Mouse (Mus musculus): ENCODE measurements around the gene Tarsl2. TPM values are rescaled to one million over a fixed set of nuclear protein-coding genes. Genes with fewer than 3 reads are reported as not detected.

Gene Tarsl2
- total RNA-seq, 2 experiments from 2014 or later: 25.1 to 32.1 TPM

- DNase-seq: no peak
Measured at GRCm38 (mm10) chr7:65657490-65658120, 12.9 kb downstream of the Tarsl2 start.

- DNase-seq: no peak
Measured at GRCm38 (mm10) chr7:65663225-65663790, 18.6 kb downstream of the Tarsl2 start.

DNA sequence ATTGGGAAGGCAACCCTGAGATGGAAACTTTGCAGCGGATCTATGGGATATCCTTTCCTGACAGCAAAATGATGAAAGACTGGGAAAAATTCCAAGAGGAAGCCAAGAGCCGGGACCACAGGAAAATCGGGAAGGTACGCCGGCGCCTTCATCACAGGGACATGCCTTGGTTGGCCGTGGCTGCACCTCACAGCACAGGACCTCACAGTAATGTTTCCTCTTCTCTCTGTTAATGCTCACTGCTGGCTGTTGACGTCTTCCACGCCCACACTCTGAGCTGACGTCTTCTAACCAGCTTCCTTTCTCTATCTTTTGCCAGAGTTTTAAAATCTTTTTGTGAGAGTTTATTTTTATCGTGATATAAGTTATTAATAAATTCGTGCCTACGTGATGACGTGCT, 19.2 kb downstream of the Tarsl2 start:
- no peak for DNase-seq

DNA sequence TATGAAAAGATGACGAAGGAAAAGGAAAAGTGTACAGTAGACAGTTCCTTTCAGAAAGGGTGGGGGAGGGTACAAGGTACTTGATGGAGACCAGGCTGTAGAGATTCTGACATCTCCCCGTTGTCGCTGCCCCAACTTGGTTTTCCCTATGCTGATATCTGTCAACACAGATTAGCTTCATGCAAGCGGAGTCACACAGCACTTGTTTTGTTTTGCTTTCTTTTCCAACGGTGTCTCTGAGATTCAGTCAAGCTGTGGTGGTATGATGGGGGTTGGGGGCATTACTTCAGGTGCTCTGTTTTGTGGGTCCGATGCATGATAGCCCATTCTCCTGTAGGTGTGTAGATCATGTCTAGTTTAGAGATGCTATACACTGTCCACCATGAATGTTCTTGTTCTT, 22.8 kb downstream of the Tarsl2 start:
- no peak for DNase-seq

DNA sequence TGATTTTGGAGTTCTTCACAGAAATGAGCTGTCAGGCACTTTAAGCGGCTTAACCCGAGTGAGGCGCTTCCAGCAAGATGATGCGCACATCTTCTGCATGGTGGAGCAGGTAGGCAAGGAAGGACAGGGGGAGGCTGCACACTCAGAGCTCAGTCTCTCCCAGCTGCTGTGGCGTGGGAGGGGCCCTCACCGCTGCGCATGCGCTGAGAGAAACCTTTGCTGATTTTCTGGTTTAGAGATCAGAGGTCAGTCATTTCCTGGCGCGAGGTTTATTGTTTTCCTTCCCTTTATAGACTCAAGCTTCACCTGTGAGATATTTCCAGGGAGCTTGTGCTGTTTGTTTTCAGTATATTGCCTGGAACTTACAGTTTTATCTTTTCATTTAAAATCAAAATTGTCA, 33.4 kb downstream of the Tarsl2 start:
- DNase-seq: no peak

DNA sequence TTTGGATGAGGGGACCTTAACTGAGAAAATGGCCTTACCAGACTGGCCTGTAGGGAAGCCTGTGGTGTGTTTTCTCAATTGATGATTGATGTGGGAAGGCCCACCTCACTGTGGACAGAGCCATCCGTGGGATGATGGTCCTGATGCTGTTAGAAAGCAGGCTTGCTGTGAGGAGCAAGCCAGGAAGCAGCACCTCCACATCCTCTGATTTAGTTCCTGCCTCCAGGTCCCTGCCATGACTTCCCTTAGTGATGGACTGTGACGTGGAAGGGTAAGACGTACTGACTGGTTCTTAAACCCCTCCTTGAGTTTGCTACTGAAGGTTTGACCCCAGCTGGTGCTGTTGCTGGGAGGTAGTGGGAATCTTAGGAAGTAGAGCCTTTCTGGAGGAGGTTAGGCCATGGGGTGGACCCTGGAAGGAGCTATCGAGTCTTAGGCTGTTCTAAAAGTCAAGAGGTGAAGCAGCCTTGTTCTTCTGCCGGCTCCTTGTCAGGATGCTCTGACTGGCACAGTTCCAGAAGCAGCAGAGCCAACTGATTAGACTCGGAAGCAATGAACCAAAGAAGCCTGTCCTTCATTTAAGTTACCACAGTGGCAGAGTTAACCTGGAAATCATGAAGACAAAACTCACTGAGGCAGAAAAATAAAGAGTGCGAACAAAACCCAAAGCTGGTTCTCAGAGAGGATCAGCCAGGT, 34.4 kb downstream of the Tarsl2 start:
- no peak for DNase-seq

- DNase-seq: no peak
Measured at GRCm38 (mm10) chr7:65681166-65681565, 36.5 kb downstream of the Tarsl2 start.

- DNase-seq: no peak
Measured at GRCm38 (mm10) chr7:65684256-65684835, 39.6 kb downstream of the Tarsl2 start.

DNA sequence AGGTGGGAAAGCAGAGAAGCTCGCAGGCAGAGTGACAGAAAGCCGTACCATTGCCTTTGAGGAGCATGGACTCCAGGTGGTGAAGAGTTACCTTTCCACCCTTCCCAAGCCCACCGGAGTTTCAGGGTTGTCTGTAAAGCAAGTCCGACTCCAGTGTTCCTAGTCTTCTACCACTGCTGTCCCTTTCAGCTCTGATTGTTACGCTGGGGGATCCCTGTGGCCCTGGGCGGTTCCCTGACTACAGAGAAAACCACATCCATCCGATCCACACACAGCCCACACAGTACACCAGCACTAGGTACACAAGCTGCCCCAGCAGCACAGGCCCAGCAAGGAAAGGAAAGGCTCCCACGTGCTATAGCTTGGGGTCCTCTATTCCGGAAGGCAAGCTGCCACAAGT, 42.0 kb downstream of the Tarsl2 start:
- DNase-seq: no peak

DNA sequence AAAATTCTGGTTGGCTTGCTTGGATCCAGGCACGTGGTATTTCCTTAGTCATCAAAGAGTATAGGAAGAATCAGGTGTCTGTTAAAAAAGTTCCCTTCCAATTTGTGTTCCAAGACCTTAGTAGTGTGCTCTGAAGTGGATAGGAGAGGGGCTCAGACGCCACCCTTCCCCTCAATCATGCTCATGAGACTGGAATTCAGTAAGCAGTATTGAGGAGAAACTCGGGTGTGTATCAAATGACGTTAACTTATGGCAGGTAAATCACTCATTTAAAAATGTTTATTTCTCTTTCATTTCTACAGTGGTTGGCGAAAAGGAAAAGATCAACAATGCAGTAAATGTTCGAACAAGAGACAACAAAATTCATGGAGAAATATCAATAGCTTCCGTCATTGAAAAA, 46.2 kb downstream of the Tarsl2 start, which contains the start of gene Tm2d3:
Gene Tm2d3, plus strand, starts transcription at position 301 of the 400 bp plus-strand sequence.
- no peak for DNase-seq

GRCm38 (mm10) chr7:65691929-65692605, 47.4 kb downstream of the Tarsl2 start:
- DNase-seq: no peak

DNA sequence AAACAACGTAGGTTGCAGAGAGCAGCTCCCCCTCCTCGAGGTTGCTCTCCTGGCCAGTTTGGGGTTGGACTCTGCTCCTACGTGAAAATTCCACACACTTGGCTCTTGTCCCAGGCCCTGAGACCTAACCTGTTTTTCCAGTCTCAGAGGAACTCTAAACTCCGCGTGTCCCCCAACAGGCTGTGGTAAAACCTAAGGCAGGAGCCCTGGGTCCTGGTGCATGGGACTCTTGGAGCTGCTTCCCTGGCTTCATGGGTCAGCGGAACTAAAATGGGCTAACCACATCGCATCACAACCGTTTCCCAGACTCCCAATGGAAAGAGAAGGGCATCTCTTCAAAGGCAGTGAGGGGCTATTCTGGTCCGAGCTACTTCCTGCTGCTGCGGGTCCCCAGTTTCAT, 48.2 kb downstream of the Tarsl2 start:
- no peak for DNase-seq

DNA sequence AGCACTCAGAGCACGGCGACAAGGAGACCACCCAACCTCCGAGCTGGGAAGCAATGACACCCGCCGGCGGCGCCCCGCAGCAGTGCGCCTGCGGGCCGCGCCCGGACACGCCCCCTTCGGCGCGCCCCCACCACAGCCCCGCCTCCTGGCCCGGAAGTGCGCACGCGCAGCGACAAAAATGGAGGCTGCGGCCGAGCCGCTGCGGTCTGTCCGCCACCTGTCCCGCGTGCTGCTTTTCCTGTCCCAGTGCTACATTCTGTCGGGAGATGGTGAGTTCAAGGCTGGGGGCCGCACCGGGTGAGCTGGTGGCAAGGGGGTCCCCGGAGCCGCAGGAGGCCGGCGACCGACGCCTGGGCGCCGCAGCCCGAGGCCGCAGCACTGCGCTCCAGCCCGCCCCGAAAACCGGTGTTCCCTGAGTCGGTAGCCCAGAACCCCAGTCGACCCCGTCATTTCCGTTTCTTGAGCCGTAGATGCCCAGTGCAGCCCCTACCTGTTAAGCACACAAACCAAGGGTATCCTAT, 48.7 kb downstream of the Tarsl2 start:
- DNase-seq: peak; percentile 93

DNA sequence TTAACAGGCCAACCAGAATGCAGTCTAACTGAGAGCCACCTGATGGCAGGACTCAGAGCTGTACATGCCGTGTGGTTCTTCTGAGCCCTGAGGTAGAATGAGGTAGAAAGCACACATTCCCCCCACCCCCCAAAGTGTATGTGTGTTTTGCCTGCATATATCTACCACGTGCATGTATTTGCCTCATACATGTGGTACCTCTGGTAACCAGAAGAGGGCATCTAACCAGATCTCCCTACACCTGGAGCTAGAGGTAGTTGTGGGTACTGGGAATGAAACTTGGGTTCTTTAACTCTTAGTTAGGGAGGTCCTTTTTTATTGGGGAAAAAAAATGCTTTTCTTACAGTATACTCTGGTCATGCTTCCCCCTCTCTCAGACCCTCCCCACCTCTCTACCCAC, 51.8 kb downstream of the Tarsl2 start:
- no peak for DNase-seq

DNA sequence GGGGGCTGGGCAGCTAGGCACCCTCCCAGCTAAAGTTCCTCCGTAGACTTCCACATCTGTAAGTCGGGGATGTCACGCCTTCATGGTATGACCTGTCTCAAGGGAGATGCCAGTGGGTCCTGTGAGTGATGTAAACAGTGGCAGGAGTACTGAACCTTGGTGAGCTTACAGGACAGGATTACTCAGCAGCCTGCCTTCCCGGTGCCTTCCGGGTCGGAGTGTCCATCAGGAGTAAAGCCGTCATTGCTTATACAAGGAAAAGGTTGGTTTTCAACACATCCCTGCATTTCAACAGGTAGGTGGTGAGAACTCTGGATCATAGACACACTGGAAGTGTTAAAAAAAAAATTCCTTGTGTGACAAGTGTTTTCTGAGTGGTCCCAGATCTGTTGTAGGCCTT, 57.4 kb downstream of the Tarsl2 start:
- no peak for DNase-seq

DNA sequence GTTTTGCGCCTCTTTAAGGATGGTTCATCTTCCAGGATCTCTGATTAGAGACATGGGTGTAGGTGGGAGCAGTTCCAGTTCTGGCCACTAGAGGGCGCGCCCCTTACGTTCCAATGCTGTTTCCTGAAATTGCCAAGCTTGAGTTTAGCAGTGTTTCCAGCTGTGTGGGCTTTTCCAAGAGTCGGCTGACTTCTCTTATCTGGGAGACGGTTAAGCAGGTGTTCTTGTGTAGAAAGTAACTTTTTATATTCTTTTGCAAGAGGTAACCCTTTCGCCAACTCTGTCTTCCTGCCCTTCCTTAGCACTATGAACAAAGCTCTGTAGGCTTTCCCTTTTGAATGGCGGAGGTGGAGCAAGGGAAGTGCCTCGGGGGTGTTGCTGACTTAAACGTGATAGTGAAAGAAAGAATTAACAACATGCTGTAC, 60.1 kb downstream of the Tarsl2 start:
- peak; percentile 90 for DNase-seq

DNA sequence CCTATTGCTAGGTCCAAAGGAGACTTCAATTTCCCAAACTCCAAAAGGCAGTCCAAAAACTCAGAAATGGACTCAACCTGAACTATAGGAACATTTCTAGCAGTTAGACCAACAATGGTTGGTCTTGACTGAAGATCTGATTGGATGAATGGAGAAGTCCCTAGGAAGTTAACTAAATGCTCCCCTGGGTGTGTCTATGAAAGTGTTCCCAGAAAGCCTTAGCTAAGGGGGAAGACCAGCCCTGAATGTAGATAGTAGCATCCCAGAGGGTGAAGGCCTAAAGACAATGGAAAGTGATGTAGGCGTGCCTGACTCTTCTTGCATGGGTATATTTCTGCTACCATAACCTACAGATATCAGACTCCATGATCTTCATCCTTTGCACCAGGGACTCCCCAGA, 63.8 kb downstream of the Tarsl2 start:
- no peak for DNase-seq

DNA sequence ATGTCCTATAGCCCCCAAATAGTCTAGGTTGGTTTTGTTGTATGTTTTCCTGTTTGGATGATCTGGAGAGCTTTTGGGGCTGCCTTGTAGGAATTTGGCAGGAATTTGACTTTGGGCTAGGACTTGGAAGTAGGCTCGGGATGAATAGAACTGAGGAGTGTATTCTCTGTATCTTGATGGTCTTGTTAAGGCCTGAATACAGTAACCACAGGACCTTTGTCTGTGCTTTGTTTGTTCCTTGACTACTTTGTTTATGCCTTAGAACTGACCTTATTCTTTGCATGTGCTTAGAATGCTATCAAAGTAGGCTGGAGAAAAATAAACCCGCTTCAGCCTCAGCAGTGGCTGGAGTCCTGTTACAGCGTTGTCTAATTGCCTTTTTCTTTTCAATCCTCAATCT, 65.6 kb downstream of the Tarsl2 start:
- DNase-seq: no peak

DNA sequence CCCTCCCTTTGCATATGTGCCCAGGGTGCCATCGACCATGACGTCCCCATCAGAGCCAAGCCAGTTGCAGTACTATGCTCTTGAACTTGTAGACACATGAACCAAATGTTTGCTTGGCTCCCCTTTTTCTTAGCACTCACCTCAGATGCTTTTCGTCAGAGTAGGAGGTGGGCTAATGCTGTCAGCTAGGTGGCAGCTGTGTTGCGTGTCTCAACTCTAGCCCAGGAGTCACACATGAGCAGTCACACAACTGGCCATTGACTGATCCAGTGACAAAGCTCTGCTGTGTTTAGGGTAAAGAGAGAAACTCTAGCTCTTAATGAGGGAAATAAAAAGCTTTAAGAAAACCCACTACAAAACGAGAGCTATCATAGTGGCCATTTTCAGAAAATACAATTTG, 69.1 kb downstream of the Tarsl2 start:
- DNase-seq: no peak

DNA sequence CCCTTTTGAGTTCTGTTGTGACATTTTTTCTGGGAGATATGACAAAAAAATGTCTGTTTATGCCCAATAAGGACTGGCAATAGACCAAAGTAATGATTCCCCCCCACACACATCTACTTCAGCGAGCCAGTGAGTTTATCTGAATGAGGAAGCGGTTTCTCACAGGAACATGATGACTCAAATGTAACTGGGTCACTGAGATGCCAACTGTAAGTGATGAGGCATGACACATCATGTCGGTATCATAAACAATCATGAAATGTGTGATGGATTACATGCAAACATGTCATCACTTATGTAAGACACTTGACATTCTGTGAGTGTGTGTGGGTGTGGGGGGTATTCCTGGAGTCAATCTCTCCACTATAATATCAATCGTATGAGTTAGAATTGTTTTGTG, 69.6 kb downstream of the Tarsl2 start:
- DNase-seq: no peak

DNA sequence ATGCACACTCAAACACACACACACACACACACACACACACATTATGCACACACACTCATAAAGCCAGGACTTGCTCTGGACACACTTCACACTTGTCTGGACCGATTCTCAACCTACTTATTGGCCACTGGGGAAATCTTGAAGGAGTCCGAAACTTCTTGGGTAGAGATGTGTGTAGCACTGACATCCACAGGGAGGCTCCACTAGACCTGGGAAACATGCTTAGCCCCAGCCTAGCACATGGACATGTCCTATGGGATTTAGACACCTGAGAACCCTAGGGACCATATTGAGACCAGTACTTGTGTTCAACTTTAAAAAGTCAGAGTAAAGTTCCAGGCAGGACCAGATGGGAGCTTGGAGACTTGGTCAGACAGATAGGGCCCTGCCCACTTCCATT, 89.3 kb downstream of the Tarsl2 start:
- DNase-seq: peak; percentile 31

- no peak for DNase-seq
Measured at GRCm38 (mm10) chr7:65735261-65735660, 90.6 kb downstream of the Tarsl2 start.

Measured in adrenal gland, postnatal 10 days (tissue).